Mouse (Mus musculus): ENCODE data around the gene Scd3. TPM values are rescaled to one million over a fixed set of nuclear protein-coding genes. Genes with fewer than 3 reads are reported as not detected.
A peak's percentile ranks its signal among the peaks of the same experiment; 100 is the strongest.
"Not testable (repeated sequence)": the region's sequence is repeated elsewhere in the genome, so short reads cannot be mapped to it uniquely, and the experiment has no call there.

The Scd3 gene
- polyA plus RNA-seq, 1 experiment from 2014 or later: 0.52 TPM

DNA sequence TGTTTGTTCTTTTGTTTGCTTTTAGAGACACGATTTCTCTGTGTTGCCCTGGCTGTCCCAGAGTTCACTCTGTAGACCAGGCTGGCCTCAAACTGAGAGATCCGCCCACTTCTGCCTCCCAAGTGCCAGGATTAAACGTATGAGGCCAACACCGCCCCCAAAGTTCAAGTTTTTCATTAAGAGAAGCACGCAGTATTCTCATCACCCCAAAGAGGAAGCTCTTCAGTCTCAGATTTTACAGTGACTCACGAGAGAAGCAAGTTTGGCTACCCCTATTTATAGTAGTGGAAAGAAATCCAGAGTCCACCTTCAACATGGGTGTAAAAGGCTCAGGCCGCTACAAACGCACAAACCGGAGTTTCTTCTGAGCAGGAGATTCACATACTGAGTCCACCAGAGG is 61.2 kb downstream of the Scd3 start:
- DNase-seq (ENCODE audit: low spot score): no peak
- H3K27me3 ChIP-seq (ENCODE audit: insufficient read depth, poor library complexity, severe bottlenecking): no peaks in the 10 kb centered on the region
- peaks cover 43% of the 10 kb centered on the region for H3K4me1 ChIP-seq (replicated peaks)
- H3K9me3 ChIP-seq: no peaks in the 10 kb centered on the region
- no peaks in the 10 kb centered on the region for H3K36me3 ChIP-seq
- WGBS: 84% methylated on average over 9 of the region's 9 CpGs
- H3K27ac ChIP-seq: peak overlapping the region; percentile 97
- H3K4me3 ChIP-seq: no peak overlapping the region

DNA sequence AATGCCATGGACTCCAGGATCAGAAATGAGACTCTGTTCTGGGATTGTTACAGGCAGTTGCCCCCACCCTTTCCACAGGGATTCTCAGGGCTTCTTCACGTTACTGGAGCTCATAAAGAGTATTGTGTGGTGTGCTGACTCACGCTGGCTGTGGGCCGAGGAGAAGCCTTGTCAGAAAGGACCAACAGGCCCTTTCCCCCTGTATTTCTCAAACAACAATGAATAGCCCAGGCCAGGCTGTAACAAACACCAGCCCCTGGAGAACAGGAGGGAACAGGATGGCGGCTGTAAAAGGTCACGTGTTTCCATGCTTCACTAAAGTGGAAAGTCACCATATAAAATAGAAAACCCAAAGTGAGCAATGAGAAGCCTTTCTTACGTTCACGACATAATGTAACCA is 62.2 kb downstream of the Scd3 start:
- no peaks in the 10 kb centered on the region for H3K9me3 ChIP-seq
- no peak overlapping the region for H3K4me3 ChIP-seq
- H3K4me1 ChIP-seq (replicated peaks): peaks cover 43% of the 10 kb centered on the region
- DNase-seq (ENCODE audit: low spot score): no peak
- no peaks in the 10 kb centered on the region for H3K27me3 ChIP-seq (ENCODE audit: insufficient read depth, poor library complexity, severe bottlenecking)
- H3K27ac ChIP-seq: peak overlapping the region; percentile 97
- WGBS: 41% methylated on average over 7 of the region's 7 CpGs
- no peaks in the 10 kb centered on the region for H3K36me3 ChIP-seq

DNA sequence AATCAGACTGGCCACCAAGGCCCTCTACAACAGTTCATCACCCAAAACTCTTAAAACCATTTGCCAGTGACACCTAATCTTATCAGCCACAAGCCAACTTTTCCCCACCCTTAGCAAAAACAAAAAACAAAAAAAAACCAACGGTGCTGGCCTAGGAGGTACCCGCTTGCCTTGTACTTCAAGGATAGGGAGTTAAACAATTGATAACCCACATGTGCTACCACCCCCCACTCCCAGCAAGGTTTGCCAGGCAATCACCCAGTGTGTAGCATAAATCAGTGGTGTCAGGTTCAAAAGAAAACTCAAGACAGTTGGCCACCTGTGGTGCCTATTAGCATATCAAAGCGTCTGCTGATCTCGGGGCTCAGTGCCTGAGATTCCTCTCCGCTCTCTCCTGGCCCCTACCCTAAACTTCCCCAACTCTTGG is 62.9 kb downstream of the Scd3 start:
- Histone ChIP-seq H3K27ac (peak overlapping the region; percentile 97), H3K9me3 (no peaks in the 10 kb centered on the region), H3K36me3 (no peaks in the 10 kb centered on the region), H3K4me3 (peak overlapping the region; percentile 64), H3K4me1 (replicated peaks) (peaks cover 43% of the 10 kb centered on the region), H3K27me3 (ENCODE audit: insufficient read depth, poor library complexity, severe bottlenecking) (no peaks in the 10 kb centered on the region)
- 19% methylated on average over 5 of the region's 5 CpGs for WGBS
- DNase-seq (ENCODE audit: low spot score): peak; percentile 42

DNA sequence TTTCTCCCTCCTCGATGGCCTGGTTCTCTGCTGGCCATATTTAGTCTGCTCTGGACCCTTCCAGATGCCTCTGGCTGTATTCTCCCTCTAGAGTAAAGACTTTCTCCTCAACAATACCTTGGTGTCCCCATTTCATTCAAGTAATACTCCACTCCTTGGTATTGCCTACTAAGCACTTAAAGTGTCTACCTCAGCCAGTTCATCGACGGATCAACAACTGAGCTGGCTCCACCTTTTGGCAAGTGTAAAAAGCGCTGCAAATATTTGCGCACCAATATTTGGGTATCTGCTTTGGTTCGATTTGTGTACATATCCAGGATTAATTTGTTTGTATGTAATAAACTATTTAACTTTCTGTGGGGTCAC is 63.4 kb downstream of the Scd3 start:
- 3% methylated on average over 6 of the region's 6 CpGs for WGBS
- H3K9me3 ChIP-seq: no peaks in the 10 kb centered on the region
- H3K27me3 ChIP-seq (ENCODE audit: insufficient read depth, poor library complexity, severe bottlenecking): no peaks in the 10 kb centered on the region
- no peaks in the 10 kb centered on the region for H3K36me3 ChIP-seq
- peaks cover 43% of the 10 kb centered on the region for H3K4me1 ChIP-seq (replicated peaks)
- peak overlapping the region; percentile 97 for H3K27ac ChIP-seq
- DNase-seq (ENCODE audit: low spot score): no peak
- H3K4me3 ChIP-seq: peak overlapping the region; percentile 64

DNA sequence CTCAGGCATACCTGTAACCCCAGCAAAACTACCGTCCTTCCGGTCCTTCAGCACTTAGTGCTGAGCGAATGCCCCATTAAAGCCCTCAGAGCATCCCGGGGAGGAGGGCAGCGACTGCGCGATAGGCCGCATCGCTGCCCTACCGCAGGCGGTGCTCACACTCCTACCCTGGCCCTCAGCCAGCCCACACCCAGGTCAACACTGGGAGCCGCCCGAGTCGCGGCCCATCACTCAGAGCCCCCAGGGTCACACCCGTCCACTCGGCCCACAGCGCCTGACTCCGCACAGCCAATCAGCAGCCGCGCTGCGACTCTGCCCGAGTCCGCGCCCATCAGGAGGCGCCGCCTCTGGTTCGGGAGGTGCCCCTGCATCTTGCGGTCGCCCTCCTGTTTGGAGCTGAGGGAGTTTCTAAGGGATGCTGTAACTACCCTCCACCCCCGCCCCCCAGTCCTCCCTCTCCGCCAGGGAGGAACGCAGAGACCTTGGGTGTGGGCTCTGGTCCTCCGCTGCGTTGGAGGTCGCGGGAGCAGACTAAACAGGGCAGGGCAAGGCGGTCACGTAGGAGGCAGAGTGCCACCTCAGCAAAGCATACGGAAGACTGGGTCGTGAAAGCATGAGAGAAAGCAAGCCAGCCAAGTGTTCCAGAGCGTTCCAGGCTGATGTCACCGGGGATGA is 63.9 kb downstream of the Scd3 start:
- under 1% methylated on average over 43 of the region's 43 CpGs for WGBS
- DNase-seq (ENCODE audit: low spot score): peak; percentile 94
- peak overlapping the region; percentile 64 for H3K4me3 ChIP-seq

DNA sequence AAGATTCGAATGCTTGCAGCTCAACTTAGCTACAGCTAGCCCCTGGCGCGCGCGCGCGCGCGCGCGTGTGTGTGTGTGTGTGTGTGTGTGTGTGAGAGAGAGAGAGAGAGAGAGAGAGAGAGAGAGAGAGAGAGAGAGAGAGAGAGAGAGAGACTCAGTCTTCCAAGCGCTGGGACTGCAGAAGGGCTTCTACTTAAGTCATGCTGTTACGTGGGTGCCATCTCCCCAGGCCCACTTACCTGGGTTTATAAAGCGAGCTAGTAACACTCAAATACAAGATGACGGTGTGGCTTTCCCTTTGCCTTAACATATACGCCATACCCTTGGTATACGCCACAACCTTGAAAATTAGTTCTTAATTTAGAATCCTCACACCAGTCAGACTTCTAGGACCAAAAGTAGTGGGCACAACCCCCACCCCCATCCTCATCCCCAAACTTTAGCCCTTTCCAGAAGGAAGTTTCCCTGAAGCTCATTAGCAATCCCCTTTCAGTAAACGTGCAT is 64.5 kb downstream of the Scd3 start:
- H3K4me3 ChIP-seq: peak overlapping the region; percentile 64
- H3K9me3 ChIP-seq: no peaks in the 10 kb centered on the region
- H3K4me1 ChIP-seq (replicated peaks): peaks cover 42% of the 10 kb centered on the region
- DNase-seq (ENCODE audit: low spot score): no peak
- 12% methylated on average over 18 of the region's 18 CpGs for WGBS
- no peaks in the 10 kb centered on the region for H3K27me3 ChIP-seq (ENCODE audit: insufficient read depth, poor library complexity, severe bottlenecking)
- peak overlapping the region; percentile 97 for H3K27ac ChIP-seq
- H3K36me3 ChIP-seq: no peaks in the 10 kb centered on the region

More for the DNA sequence above, 63.9 kb downstream of the Scd3 start:
- Histone ChIP-seq H3K9me3 (no peaks in the 10 kb centered on the region), H3K27me3 (ENCODE audit: insufficient read depth, poor library complexity, severe bottlenecking) (no peaks in the 10 kb centered on the region), H3K36me3 (no peaks in the 10 kb centered on the region), H3K4me1 (replicated peaks) (peaks cover 43% of the 10 kb centered on the region), H3K27ac (peak overlapping the region; percentile 97)

DNA sequence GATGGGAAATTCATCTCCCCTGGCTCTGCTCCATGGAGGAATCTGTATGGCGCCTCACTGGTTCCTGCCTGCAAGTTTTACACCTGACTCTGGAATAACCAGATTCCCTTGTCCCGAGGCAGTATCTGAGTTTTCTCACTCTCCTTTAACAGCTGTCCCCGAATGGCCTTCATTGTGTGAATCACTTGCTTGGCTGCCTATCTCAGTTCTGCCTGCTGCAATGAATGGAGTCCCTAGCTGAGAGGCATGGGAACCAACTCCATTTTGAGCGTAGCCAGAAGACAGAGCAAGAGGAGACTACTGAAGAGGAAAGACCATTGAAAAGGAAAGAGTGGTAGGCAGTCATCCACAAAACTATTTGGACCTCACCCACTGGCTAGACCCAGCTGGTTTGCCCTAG is 70.6 kb downstream of the Scd3 start:
- peaks cover 8% of the 10 kb centered on the region; the same call in 1 of the 2 replicates for H3K4me1 ChIP-seq (replicated peaks)
- H3K27me3 ChIP-seq (ENCODE audit: insufficient read depth, poor library complexity, severe bottlenecking): no peaks in the 10 kb centered on the region
- WGBS: 75% methylated on average over 4 of the region's 4 CpGs
- no peaks in the 10 kb centered on the region for H3K9me3 ChIP-seq
- DNase-seq (ENCODE audit: low spot score): no peak
- no peak overlapping the region for H3K4me3 ChIP-seq
- no peaks in the 10 kb centered on the region for H3K36me3 ChIP-seq
- H3K27ac ChIP-seq: no peak overlapping the region

DNA sequence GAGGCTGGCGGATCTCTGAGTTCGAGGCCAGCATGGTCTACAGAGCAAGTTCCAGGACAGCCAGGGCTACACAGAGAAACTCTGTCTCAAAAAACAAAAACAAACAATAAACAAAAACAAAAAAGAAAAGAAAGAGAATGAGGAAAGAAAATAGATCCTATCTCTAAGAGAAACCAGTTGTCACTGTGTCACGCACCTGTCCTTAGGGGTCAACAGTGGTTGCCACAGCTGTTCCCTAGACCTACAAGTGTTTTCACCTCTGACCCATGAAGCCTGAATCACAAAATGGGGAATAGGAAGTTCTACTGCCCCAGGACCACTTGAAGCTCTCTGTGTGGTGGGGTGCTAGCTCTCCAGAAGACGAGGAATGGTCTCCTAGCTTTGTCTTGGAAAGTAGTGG is 71.4 kb downstream of the Scd3 start:
- no peak for DNase-seq (ENCODE audit: low spot score)
- H3K36me3 ChIP-seq: no peaks in the 10 kb centered on the region
- no peak overlapping the region for H3K4me3 ChIP-seq
- no peaks in the 10 kb centered on the region for H3K27me3 ChIP-seq (ENCODE audit: insufficient read depth, poor library complexity, severe bottlenecking)
- peaks cover 8% of the 10 kb centered on the region; the same call in 1 of the 2 replicates for H3K4me1 ChIP-seq (replicated peaks)
- no peaks in the 10 kb centered on the region for H3K9me3 ChIP-seq
- WGBS: 91% methylated on average over 4 of the region's 4 CpGs
- H3K27ac ChIP-seq: no peak overlapping the region

DNA sequence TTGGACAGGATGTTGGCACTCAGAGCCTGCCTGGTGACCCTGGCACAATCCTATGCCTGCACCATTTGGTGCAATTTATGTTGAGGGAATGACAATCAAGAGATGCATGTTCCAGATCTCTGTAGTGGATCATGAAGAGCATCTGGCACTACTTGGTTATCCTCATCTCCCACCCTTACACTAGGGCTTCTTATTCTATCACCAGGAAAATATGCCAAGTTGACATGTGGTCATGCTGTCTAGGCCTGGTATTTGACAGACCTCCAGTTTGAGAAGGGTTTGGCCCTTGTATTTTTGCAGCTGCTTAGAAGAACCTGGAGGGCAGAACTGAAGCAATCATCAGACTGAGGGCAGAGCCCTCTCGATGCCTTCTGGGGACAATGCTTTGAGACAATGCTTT is 72.3 kb downstream of the Scd3 start:
- Histone ChIP-seq H3K36me3 (no peaks in the 10 kb centered on the region), H3K4me3 (no peak overlapping the region), H3K9me3 (no peaks in the 10 kb centered on the region), H3K4me1 (replicated peaks) (peaks cover 17% of the 10 kb centered on the region), H3K27me3 (ENCODE audit: insufficient read depth, poor library complexity, severe bottlenecking) (no peaks in the 10 kb centered on the region), H3K27ac (0 out of 2 replicates have a peak overlapping the region, but pooled peaks have one; percentile 19)
- 91% methylated on average over 1 of the region's 1 CpGs for WGBS
- DNase-seq (ENCODE audit: low spot score): no peak

DNA sequence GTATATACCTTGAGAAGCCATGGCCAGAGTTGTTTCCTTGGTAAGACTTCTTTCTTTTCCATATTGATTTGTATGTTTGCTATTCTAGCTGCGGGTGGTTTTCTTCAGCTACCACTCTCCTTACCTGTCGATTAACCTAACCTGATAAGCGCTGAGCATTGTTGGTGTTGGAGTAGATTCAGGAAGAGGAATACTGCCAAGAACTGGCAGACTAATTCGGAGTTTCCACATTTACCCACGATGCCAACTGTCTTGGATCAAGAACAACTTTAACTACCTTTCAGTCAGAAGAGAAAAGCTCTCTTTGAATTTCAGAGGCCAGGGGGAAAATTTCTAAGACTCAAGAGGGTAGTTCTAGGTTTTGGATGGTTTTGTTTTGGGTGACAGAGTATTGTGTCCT is 73.8 kb downstream of the Scd3 start:
- H3K36me3 ChIP-seq: no peaks in the 10 kb centered on the region
- peaks cover 31% of the 10 kb centered on the region for H3K4me1 ChIP-seq (replicated peaks)
- DNase-seq (ENCODE audit: low spot score): no peak
- no peaks in the 10 kb centered on the region for H3K27me3 ChIP-seq (ENCODE audit: insufficient read depth, poor library complexity, severe bottlenecking)
- no peaks in the 10 kb centered on the region for H3K9me3 ChIP-seq
- H3K4me3 ChIP-seq: no peak overlapping the region
- 88% methylated on average over 5 of the region's 5 CpGs for WGBS
- H3K27ac ChIP-seq: no peak overlapping the region

DNA sequence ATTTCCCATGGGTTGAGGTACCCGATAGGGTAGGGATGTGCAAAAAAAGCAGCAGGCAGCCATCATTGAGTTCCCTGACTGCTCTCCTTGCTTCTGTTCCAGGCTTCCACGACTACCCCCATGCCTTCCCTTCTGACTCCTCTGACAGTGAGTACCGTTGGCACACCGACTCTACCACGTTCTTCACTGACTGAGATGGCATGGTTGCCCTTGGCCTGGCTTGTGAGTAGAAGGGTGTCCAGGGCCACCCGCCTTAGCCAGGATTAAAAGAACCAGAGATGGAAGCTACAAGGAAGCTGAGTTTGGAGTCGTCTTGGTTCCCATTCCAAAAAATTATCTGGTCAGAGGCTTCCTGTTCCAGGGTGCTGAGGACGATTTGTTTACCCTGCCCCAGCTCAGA is 74.9 kb downstream of the Scd3 start:
- no peak for DNase-seq (ENCODE audit: low spot score)
- WGBS: 87% methylated on average over 8 of the region's 8 CpGs
- H3K27me3 ChIP-seq (ENCODE audit: insufficient read depth, poor library complexity, severe bottlenecking): no peaks in the 10 kb centered on the region
- no peaks in the 10 kb centered on the region for H3K9me3 ChIP-seq
- H3K4me1 ChIP-seq (replicated peaks): peaks cover 38% of the 10 kb centered on the region
- no peak overlapping the region for H3K27ac ChIP-seq
- no peak overlapping the region for H3K4me3 ChIP-seq
- H3K36me3 ChIP-seq: no peaks in the 10 kb centered on the region

DNA sequence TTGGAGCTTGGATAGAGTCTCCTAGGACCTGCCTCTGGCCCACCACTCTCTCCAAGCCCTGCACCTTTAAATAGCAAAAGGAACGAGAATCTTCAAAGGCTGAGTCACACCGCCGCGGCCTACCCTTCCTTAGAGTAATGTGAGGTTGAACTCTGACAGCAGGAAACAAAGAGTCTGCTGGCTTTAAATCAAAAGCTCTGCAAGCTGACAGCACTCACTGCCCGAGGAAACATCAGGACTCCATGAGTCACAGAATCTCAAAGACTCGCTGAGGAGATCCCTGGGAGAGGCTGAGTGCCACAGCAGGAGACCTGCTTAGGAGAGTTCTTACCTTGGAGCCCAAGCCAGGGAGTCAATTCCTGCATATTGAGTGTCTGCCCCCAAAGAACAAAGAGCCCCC is 77.7 kb downstream of the Scd3 start:
- DNase-seq (ENCODE audit: low spot score): peak; percentile 25
- Histone ChIP-seq H3K27ac (peak overlapping the region; percentile 78), H3K9me3 (no peaks in the 10 kb centered on the region), H3K27me3 (ENCODE audit: insufficient read depth, poor library complexity, severe bottlenecking) (no peaks in the 10 kb centered on the region), H3K4me1 (replicated peaks) (peaks cover 66% of the 10 kb centered on the region), H3K36me3 (no peaks in the 10 kb centered on the region), H3K4me3 (no peak overlapping the region)
- WGBS: 6% methylated on average over 6 of the region's 6 CpGs

DNA sequence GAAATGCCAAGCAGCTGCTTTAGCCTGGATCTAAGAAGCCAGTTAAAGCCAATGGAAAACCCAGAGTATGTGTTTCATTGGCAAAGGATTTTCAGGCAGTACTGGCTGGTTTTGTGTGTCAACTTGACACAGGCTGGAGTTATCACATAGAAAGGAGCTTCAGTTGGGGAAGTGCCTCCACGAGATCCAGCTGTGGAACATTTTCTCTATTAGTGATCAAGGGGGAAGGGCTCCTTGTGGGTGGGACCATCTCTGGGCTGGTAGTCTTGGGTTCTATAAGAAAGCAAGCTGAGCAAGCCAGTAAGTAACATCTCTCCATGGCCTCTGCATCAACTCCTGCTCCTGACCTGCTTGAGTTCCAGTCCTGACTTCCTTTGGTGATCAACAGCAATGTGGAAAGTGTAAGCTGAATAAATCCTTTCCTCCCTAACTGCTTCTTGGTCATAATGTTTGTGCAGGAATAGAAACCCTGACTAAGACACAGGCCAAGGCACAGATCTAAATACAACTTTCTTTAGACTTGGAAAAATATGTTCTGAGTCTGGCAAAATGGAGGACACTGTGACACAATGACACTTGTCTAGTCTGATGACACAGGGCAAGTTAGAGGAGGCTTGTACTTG is 78.9 kb downstream of the Scd3 start:
- H3K27me3 ChIP-seq (ENCODE audit: insufficient read depth, poor library complexity, severe bottlenecking); H3K36me3 ChIP-seq; DNase-seq (ENCODE audit: low spot score); H3K9me3 ChIP-seq; H3K4me3 ChIP-seq: not testable (repeated sequence)
- WGBS: 63% methylated on average over 1 of the region's 1 CpGs
- Histone ChIP-seq H3K27ac (peak overlapping the region; percentile 96), H3K4me1 (replicated peaks) (peaks cover 72% of the 10 kb centered on the region)
